Mouse (Mus musculus): Measurements from ENCODE around the gene 2810021J22Rik.

- no peak for TF ChIP-seq GATA1 (IDR thresholded peaks at IDR 0.05; ENCODE audit: borderline replicate concordance, low read length)
- TF ChIP-seq FLI1 (IDR thresholded peaks at IDR 0.05; ENCODE audit: low read length) = no peak
These were observed 27.4 kb downstream of the 2810021J22Rik start for GRCm38 (mm10) chr11:58894456-58894855.
